1 mouse cellular context compared by ENCODE assay signal in the genomic region with DNA sequence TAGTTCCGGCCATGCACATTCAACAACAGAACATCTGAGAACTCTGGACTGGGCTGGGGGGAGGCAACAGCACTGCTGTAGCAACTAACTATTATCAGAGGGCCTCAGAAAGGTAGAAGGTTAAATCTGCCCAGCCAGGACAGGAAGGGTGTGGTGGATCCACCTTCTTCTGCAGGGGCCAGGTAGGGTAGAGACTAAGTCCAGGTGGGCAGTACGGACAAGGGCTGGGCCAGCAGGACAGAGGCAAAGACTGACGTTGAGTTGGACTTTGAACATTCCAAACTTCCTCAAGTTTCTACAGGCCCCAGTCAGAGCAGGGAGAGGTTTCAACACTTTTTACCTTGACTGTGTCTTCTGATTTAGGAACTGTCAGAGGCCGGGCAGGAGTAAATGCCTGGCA.
TF ChIP-seq lines count a peak whose summit lies in the region.

No protein-coding gene starts in this region.

TF ChIP-seq in CH12.LX, 34 proteins besides CTCF, POLR2A, EP300 and RAD21 (continued from another document):
- TF ChIP-seq ZKSCAN1 (IDR thresholded peaks at IDR 0.05; ENCODE audit: borderline replicate concordance, low read depth, low read length) (no peak), POLR2AphosphoS2 (IDR thresholded peaks at IDR 0.05; ENCODE audit: low read depth, low read length) (no peak), JUND (conservative IDR thresholded peaks at IDR 0.05; ENCODE audit: low read depth, low read length) (no peak), PAX5 (IDR thresholded peaks at IDR 0.05; ENCODE audit: low read length) (no peak), ZC3H11A (IDR thresholded peaks at IDR 0.05; ENCODE audit: low read depth, low read length) (no peak), BHLHE40 (IDR thresholded peaks at IDR 0.05; ENCODE audit: low read depth, low read length) (no peak)
TF ChIP-seq in CH12.LX: peak in this region for 0.
